In the genomic region with DNA sequence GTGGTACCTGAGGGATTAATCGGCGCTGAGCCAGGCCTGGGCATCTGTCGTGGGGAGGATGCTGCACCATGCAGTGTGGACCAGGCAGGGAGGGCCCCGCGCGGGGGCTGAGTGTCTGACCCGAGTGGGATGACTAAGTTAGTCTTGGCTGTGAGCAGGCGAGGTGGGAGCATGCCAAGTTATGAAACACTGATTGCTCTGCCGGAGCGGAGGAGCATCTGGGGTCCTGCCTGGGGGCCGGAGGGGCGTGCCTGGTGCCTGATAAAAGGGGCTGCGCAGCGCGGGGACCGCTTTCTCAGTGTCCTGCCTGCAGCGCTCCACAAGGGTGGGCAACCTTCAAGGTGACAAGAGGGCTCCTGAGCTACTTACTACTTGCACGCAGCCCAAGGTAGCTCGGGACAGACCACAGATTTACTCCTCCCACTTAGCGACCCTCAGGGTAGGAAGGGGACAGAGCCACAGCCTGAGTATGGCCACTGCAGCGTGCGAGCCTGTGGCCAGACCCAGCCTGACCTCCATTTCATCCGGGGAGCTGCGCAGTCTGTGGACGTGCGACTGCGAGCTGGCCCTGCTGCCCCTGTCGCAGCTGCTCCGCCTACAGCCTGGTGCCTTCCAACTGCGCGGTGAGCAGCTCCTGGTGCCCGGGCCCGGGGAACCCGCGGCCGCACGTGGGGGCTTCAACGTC, we compare ENCODE assay signal across 8 mouse cellular contexts. TPM values are rescaled to one million over a fixed set of nuclear protein-coding genes. Genes with fewer than 3 reads are reported as not detected.
A peak's percentile ranks its signal among the peaks of the same experiment; 100 is the strongest.
DNase-seq lines count a peak whose midpoint lies in the region; ATAC-seq and TF ChIP-seq lines count a peak whose summit lies in the region.

A gene (plus strand): TSS at position 241 of the 685 bp plus-strand sequence.

- no peak for TF ChIP-seq CTCF in lung, adult 2 months (IDR thresholded peaks at IDR 0.05; ENCODE audit: insufficient read depth, low read length)

- peak within 1 kb of the TSS; percentile 39 for H3K9ac ChIP-seq in forebrain, embryonic 15.5 days (replicated peaks)

- TF ChIP-seq POLR2A in lung, adult 2 months (IDR thresholded peaks at IDR 0.05; ENCODE audit: borderline replicate concordance, extremely low read depth, low read depth, low read length), result peak; percentile 53; the same call in 1 of the 2 replicates

- WGBS in forebrain, embryonic 15.5 days, result 3% methylated on average over 38 of the region's 38 CpGs
- 10% methylated on average over 38 of the region's 38 CpGs for WGBS in lung, adult 2 months

- H3K9me3 ChIP-seq in forebrain, embryonic 15.5 days, result no peaks in the 10 kb centered on the region

- peak; percentile 62 for ATAC-seq in forebrain, embryonic 15.5 days (replicated peaks)
- ATAC-seq in monocyte, adult 5-6 weeks (replicated peaks; ENCODE audit: insufficient number of reproducible peaks, low FRiP score, low TSS enrichment, poor library complexity, severe bottlenecking), result no peak

- peaks cover 23% of the 10 kb centered on the region for H3K4me1 ChIP-seq in forebrain, embryonic 15.5 days
- H3K4me1 ChIP-seq in lung, adult 2 months (ENCODE audit: control insufficient read depth, insufficient read depth, low read length), result peaks cover 2% of the 10 kb centered on the region; the same call in 1 of the 2 replicates

- intact Hi-C loops in heart, postnatal 10 days (cut with DNase I), result no loop called here

- H3K4me3 ChIP-seq in forebrain, embryonic 15.5 days, result peak within 1 kb of the TSS; percentile 26
- H3K4me3 ChIP-seq in lung, adult 2 months (replicated peaks; ENCODE audit: extremely low read depth, low read depth, low read length), result peak within 1 kb of the TSS; percentile 78

- H3K27ac ChIP-seq in forebrain, embryonic 15.5 days (replicated peaks), result 0 out of 2 replicates have a peak within 1 kb of the TSS, but pooled peaks have one; percentile 19

- DNase-seq in thymus, postnatal 4 days, result peak; percentile 44
- DNase-seq in thymus, postnatal 10 days (ENCODE audit: low spot score in 2 of 2), result no peak
- DNase-seq in heart, postnatal 10 days, result peak; percentile 87 to 89
- DNase-seq in kidney, postnatal 4 days, result peak; percentile 58 to 68
- peak; percentile 53 for DNase-seq in lung, adult 2 months
- DNase-seq in ovary, postnatal 14 days (ENCODE audit: low spot score), result peak; percentile 69

- H3K27me3 ChIP-seq in forebrain, embryonic 15.5 days, result no peaks in the 10 kb centered on the region

- no peaks in the 10 kb centered on the region for H3K36me3 ChIP-seq in forebrain, embryonic 15.5 days

- H3K4me2 ChIP-seq in forebrain, embryonic 15.5 days (replicated peaks), result peak within 1 kb of the TSS; percentile 52

RNA-seq across cellular contexts. Expression of the gene that starts here (rescaled TPM):
- 0.95 and 1.7 TPM in 2 replicates for polyA plus RNA-seq in forebrain, embryonic 15.5 days (2015; fragmentation: Nextera tagmentation; extraction: Ambion mirVana)
- total RNA-seq in heart, postnatal 10 days (2021), result 10 to 100 TPM; 18.3 to 22.4 TPM
- polyA plus RNA-seq in lung, adult 2 months (2012; rRNA removed), result 5.2 and 7.1 TPM in 2 replicates
- total RNA-seq in monocyte, adult 5-6 weeks (2017), result not detected in 3 replicates

Comparison
In these comparisons a context has a peak if more than half of its experiments do, and no peak if none do; other contexts are left out.
1. RNA of the gene that starts here (total RNA-seq): 18.3 to 22.4 TPM in heart, postnatal 10 days; not detected in monocyte, adult 5-6 weeks; every median in the first group is over 10 times any median in the second.
2. DNase-seq: peak in thymus, postnatal 4 days (single experiment), heart, postnatal 10 days (2 of 2), kidney, postnatal 4 days (2 of 2), lung, adult 2 months (single experiment) and ovary, postnatal 14 days (single experiment); none in thymus, postnatal 10 days (0 of 2).